Mouse (Mus musculus): ENCODE results near the gene Hsbp1. TPM values are rescaled to one million over a fixed set of nuclear protein-coding genes. Genes with fewer than 3 reads are reported as not detected.
A peak's percentile ranks its signal among the peaks of the same experiment; 100 is the strongest.
"Not testable (repeated sequence)": the region's sequence is repeated elsewhere in the genome, so short reads cannot be mapped to it uniquely, and the experiment has no call there.

Hsbp1 gene
- total RNA-seq (2022): 100 to 1,000 TPM; 133 to 148 (median 143) TPM

- peak; percentile 94 for DNase-seq (ENCODE audit: low spot score in 2 of 2)
Observed at GRCm38 (mm10) chr8:119344190-119344856, at the start of gene Hsbp1. Gene Hsbp1 (plus strand): TSS chr8:119344488.

GRCm38 (mm10) chr8:119295477-119295876 lies 48.8 kb upstream of the Hsbp1 start:
- no peak for DNase-seq (ENCODE audit: low spot score in 2 of 2)

DNA sequence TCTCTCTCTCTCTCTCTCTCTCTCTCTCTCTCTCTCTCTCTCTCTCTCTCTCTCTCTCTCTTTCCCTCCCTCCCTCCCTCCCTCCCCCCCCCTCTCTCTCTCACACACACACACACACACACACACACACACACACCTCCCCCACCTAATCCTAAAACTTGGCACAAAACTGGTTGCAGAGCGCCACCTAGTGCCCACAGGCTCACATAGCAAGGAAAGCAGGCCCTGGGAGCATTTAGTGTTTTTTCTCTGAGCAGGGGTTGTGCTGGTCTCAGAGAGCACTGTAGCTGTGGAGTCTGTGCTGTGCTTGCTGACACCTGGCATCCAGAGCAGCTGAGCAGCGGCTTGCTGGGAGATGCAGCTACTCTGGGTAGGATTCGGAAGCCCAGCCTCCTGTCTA lies 46.5 kb upstream of the Hsbp1 start:
- DNase-seq (ENCODE audit: low spot score in 2 of 2): peak in 1 of 2 experiments; percentile 17

DNA sequence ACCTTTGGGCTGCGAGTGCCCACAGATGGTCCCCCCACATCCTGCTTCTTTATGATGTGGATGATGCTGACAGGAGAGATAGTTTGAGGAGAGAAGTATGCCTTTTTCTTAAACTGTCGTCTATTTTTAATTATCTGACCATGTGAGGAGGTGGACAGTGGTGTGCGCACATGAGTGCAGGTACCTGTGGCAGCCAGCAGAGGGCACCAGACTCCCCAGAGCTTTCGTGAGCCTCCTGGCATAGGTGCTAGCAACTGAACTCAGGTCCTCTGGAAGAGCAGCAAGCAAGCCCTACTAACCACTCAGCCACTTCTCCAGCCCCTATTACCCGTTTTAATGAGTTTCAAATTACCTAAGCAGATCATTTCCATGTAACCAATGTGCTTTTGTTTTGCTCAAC lies 44.0 kb upstream of the Hsbp1 start:
- no peak for DNase-seq (ENCODE audit: low spot score in 2 of 2)

DNA sequence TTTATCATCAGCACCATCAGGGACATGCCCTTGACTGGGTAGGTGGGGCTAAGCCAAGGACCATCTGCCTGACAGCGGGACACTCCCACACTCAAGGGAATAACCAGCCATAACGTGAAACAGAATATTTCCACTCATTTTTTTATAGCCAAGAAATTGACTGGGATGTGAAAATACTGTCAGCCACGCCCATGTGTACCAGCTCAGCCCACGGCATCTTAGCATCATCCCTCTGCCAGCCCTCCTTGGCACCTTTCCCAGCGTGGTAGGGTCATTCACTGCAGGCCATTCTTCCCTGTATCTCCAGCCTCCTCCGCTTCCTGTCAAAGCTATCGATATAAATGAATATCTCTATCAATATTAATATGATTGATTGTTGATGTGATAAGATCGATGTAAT lies 40.1 kb upstream of the Hsbp1 start:
- no peak for DNase-seq (ENCODE audit: low spot score in 2 of 2)

GRCm38 (mm10) chr8:119311412-119311811 lies 32.9 kb upstream of the Hsbp1 start:
- no peak for DNase-seq (ENCODE audit: low spot score in 2 of 2)

- DNase-seq (ENCODE audit: low spot score in 2 of 2): no peak
Observed at GRCm38 (mm10) chr8:119323215-119323614, 21.1 kb upstream of the Hsbp1 start.

- DNase-seq (ENCODE audit: low spot score in 2 of 2): no peak
Observed at GRCm38 (mm10) chr8:119339546-119339945, 4.7 kb upstream of the Hsbp1 start.

GRCm38 (mm10) chr8:119343606-119344005 lies 682 bp upstream of the Hsbp1 start:
- DNase-seq (ENCODE audit: low spot score in 2 of 2): no peak

GRCm38 (mm10) chr8:119345029-119345682 lies 868 bp downstream of the Hsbp1 start:
- DNase-seq (ENCODE audit: low spot score in 2 of 2): no peak

- no peak for DNase-seq (ENCODE audit: low spot score in 2 of 2)
Observed at GRCm38 (mm10) chr8:119345683-119346075, 1.4 kb downstream of the Hsbp1 start.

DNA sequence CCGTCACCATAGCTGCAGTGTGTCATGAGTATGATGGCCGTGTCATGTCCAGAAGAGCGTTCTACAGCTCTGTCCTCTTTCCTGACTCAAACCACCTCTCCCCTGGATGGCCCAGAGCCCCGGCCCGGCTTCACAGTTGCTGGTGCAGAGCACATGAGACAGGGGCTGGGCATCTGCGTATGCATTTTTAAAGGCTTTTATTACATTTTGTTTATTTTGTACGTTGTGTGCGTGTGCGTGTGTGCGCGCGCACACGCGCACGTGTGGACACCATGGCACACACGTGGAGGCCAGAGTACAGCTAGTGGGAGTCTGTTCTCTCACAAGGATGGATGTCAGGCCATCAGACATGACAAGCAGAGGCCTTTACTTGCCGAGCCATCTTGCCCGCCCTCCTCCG lies 7.4 kb downstream of the Hsbp1 start:
- DNase-seq (ENCODE audit: low spot score in 2 of 2): no peak

- no peak for DNase-seq (ENCODE audit: low spot score in 2 of 2)
Observed at GRCm38 (mm10) chr8:119352977-119353658, 8.8 kb downstream of the Hsbp1 start.

- no peak for DNase-seq (ENCODE audit: low spot score in 2 of 2)
Observed at GRCm38 (mm10) chr8:119353659-119354023, 9.4 kb downstream of the Hsbp1 start.

- not testable (repeated sequence) for DNase-seq (ENCODE audit: low spot score in 2 of 2)
Observed at GRCm38 (mm10) chr8:119356631-119357030, 12.3 kb downstream of the Hsbp1 start.

DNA sequence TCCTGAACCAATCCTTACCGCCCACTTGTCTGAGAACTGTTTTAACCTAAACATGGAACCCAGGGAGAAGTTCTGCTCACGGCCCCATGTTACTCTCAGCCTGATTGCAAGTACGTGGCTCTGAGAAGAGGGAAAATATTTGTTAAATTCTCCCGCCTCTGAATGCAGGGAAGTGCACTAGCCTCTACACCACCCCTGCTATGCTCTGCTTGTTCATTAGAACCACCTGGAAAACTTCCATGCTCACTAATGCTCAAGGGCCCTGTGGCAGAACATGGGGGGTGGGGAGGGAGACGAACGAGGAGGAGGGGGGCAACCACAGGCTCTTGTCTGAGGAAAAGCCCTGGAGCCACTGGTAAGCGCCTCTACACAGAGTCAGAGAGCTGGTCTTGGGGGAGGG lies 13.9 kb downstream of the Hsbp1 start:
- DNase-seq (ENCODE audit: low spot score in 2 of 2): no peak

DNA sequence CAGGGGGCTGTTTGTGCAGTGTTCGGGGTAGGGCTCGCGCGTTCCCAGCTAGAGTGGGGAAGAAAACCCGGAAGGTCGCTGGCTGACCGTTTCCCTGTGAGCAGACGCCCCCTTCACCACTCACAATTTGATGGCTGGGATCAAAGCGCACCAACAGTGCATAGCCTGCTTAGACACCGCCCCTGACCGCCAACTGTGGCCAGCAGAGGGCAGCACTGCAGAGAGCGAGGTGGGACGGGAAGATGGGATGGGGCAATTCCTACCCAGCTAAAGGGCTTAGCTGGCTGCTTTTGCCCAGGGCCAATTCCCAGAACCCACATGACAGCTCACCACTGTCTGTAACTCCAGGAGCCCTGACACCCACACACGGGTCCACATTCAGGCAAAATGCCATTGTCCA lies 14.5 kb downstream of the Hsbp1 start:
- peak; percentile 20 to 29 for DNase-seq (ENCODE audit: low spot score in 2 of 2)

GRCm38 (mm10) chr8:119360686-119361295 lies 16.5 kb downstream of the Hsbp1 start:
- no peak for DNase-seq (ENCODE audit: low spot score in 2 of 2)

DNA sequence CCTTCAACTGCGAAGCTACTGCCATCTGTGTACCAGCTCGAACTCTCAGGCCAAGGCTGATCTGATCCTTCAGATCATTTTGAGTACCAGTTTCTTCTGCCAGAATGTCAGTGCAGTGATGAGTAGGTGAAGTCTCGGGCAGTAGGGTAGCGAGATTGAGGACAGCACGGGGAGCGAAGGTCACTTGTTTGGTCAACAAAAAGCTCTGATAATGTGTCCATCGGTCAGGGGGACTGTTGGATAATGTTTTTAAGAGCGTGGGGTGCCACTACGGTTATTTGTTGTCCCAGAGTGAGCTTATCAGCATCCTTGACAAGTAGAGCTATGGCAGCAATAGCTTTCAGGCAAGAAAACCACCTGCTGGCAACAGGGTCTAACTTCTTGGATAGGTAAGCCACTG lies 30.4 kb downstream of the Hsbp1 start:
- DNase-seq (ENCODE audit: low spot score in 2 of 2): not testable (repeated sequence)

- DNase-seq (ENCODE audit: low spot score in 2 of 2): no peak
Observed at GRCm38 (mm10) chr8:119378476-119378875, 34.2 kb downstream of the Hsbp1 start.

DNA sequence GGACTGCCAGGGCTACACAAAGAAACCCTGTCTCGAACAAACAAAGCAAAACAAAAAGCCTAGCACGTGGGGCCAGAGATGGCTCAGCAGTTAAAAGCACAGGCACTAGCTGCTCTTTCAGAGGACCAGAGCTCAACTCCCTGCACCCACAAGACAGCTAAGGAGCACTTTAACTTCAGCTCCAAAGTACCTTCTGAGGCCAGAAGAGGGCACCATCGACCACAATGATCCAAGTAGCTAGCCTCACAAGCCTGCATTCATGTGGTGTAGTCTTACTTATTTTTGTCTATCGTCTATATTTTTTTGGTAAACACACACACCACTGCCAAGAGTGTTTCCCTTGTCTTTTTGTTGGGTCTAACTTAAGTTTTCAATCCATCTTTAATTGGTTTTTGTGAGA lies 36.3 kb downstream of the Hsbp1 start:
- no peak for DNase-seq (ENCODE audit: low spot score in 2 of 2)

- DNase-seq (ENCODE audit: low spot score in 2 of 2): peak; percentile 28 to 34
Observed at GRCm38 (mm10) chr8:119384478-119384877, 40.2 kb downstream of the Hsbp1 start.

Measured in gastrocnemius, adult 8-10 months (tissue).